Mouse (Mus musculus) midbrain, embryonic 10.5 days (tissue): ENCODE data around the gene Ntrk3. TPM values are rescaled to one million over a fixed set of nuclear protein-coding genes. Genes with fewer than 3 reads are reported as not detected.

Source experiments
- DNase-seq: peaks from one replicate; pipeline ENCODE4 v3.0.0-alpha.2; 2017; ENCODE audit warnings: low spot score
- H3K27ac ChIP-seq: fragments of 300-500 bp; sonication (generic); replicated peaks from 2 replicates; pipeline ENCODE4 v1.5.1; 2016; ENCODE audit warnings: mild to moderate bottlenecking
- H3K27me3 ChIP-seq: fragments of 300-500 bp; sonication (generic); 2 replicates; pipeline ENCODE4 v1.6.1; 2016; ENCODE audit warnings: low read depth, mild to moderate bottlenecking; ENCODE audit not compliant: poor library complexity, severe bottlenecking
- H3K36me3 ChIP-seq: fragments of 300-500 bp; sonication (generic); 2 replicates; pipeline ENCODE4 v1.6.1; 2016; ENCODE audit warnings: mild to moderate bottlenecking, moderate library complexity
- H3K4me1 ChIP-seq: fragments of 300-500 bp; sonication (generic); 2 replicates; pipeline ENCODE4 v1.6.1; 2016
- H3K4me3 ChIP-seq: fragments of 300-500 bp; sonication (generic); 2 replicates; pipeline ENCODE4 v1.5.1; 2016; ENCODE audit warnings: mild to moderate bottlenecking, moderate library complexity
- H3K9me3 ChIP-seq: fragments of 300-500 bp; sonication (generic); replicated peaks from 2 replicates; pipeline ENCODE4 v1.6.1; 2016; ENCODE audit warnings: mild to moderate bottlenecking
- WGBS: fragments of 180-500 bp; shearing (Covaris S2); methylation state at CpG from one replicate; pipeline ENCODE4 v1.1.7; 2016; 5-methylcytosine and 5-hydroxymethylcytosine counted together
- polyA plus RNA-seq: library from polyadenylated mRNA; unstranded; fragments of >200 nt; fragmentation: Nextera tagmentation; extraction: Ambion mirVana; gene quantifications from 2 replicates; pipeline ENCODE4 v1.2.1, GENCODE M21; 2016

The Ntrk3 gene
- polyA plus RNA-seq, 1 experiment from 2014 or later = 2.1 TPM

DNA sequence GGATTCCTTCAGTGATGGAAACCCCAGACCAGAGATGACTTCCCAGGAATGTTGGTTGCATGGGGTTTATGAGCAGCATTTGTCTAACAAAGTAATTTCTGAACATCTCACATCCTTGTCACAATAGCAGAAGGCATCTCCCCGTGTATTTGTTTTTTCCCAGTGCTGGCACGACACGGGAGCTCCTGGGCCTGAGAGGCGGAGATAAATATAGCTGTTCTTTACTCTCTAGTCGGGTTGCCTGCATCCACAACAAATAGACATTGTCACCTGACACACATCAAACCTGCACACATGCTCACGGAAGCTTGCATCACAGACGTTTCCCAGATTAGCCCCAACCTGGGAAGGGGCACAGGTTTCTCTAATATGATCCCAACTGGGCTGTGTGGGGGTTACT is 30.1 kb downstream of the Ntrk3 start:
- no peaks in the 10 kb centered on the region for H3K27me3 ChIP-seq
- no peak overlapping the region for H3K27ac ChIP-seq
- no peak overlapping the region for H3K4me3 ChIP-seq
- H3K4me1 ChIP-seq = no peaks in the 10 kb centered on the region
- no peaks in the 10 kb centered on the region for H3K36me3 ChIP-seq
- DNase-seq = no peak
- 86% methylated on average over 7 of the region's 7 CpGs for whole genome bisulfite sequencing
- no peaks in the 10 kb centered on the region for H3K9me3 ChIP-seq

DNA sequence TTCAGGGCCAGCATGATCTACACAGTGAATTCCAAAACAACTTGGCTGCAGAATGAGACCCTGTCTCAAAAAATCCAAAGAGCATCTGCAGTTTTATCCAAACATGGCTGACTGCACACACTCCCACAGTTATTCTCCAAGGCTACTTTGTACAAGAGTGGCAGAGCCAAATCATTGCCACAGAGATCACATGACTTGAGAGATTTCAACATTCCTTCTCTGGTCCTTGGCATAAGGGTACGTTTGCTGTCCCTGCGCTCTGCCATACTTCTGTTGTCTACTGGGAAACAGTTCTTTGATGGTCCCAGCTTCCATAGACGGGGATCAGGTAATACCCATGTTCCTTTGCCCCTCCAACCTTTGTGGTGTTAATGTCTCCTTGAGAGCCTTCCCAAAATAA is 30.7 kb downstream of the Ntrk3 start:
- no peaks in the 10 kb centered on the region for H3K9me3 ChIP-seq
- DNase-seq = no peak
- H3K4me3 ChIP-seq = no peak overlapping the region
- WGBS = 87% methylated on average over 3 of the region's 3 CpGs
- no peaks in the 10 kb centered on the region for H3K36me3 ChIP-seq
- no peak overlapping the region for H3K27ac ChIP-seq
- no peaks in the 10 kb centered on the region for H3K27me3 ChIP-seq
- no peaks in the 10 kb centered on the region for H3K4me1 ChIP-seq

GRCm38 (mm10) chr7:78702676-78703075 is 35.1 kb downstream of the Ntrk3 start:
- DNase-seq = no peak
- no peaks in the 10 kb centered on the region for H3K36me3 ChIP-seq
- 78% methylated on average over 6 of the region's 6 CpGs for WGBS
- H3K27me3 ChIP-seq = no peaks in the 10 kb centered on the region
- no peaks in the 10 kb centered on the region for H3K4me1 ChIP-seq
- H3K9me3 ChIP-seq = no peaks in the 10 kb centered on the region
- H3K4me3 ChIP-seq = no peak overlapping the region
- no peak overlapping the region for H3K27ac ChIP-seq

DNA sequence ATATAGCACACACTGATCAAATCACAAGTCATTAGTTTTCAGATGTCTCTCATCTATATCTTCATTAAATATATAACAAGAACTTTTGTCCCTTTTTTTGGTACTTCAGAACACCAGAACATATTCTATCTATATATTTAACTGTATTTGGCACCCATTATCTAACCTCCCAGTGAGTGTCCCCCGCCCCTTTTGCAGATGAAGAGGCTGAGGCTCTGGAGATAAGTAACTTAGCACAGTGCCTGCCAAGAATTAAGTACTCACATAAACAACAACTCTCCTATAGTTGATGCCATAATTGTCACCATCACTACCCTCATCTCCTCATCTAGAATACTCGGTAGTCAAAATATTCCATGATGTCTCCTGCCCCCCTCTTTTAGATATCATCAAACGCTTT is 42.6 kb downstream of the Ntrk3 start:
- no peaks in the 10 kb centered on the region for H3K27me3 ChIP-seq
- DNase-seq = no peak

DNA sequence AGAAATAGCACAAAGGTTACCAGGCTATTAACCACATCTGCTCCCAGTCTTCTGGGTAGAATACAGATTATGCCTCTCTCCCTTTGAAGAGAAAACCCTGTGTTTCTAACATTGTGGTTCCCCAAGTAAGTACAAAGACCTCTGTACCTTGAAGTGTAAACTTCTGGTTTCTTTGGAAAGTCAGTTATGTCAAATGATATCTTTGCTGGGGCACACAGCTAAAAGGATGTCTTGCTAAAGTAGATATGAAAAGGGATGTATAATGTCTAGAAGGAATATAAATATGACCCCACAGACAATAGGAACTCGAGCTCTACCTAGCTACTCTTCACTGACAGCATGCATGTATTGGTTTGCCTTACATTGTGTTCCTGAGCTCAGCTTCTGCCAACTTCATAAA is 44.7 kb downstream of the Ntrk3 start:
- 65% methylated on average over 1 of the region's 1 CpGs for WGBS
- DNase-seq = no peak
- Histone ChIP-seq H3K27me3 (no peaks in the 10 kb centered on the region), H3K9me3 (no peaks in the 10 kb centered on the region), H3K4me3 (no peak overlapping the region), H3K36me3 (no peaks in the 10 kb centered on the region), H3K4me1 (no peaks in the 10 kb centered on the region), H3K27ac (no peak overlapping the region)

More for the DNA sequence above, 42.6 kb downstream of the Ntrk3 start:
- no peaks in the 10 kb centered on the region for H3K36me3 ChIP-seq
- no peak overlapping the region for H3K4me3 ChIP-seq
- H3K27ac ChIP-seq = no peak overlapping the region
- no peaks in the 10 kb centered on the region for H3K9me3 ChIP-seq
- H3K4me1 ChIP-seq = no peaks in the 10 kb centered on the region
- WGBS = 84% methylated on average over 3 of the region's 3 CpGs

- Histone ChIP-seq H3K4me1 (no peaks in the 10 kb centered on the region), H3K27ac (no peak overlapping the region), H3K4me3 (no peak overlapping the region), H3K9me3 (no peaks in the 10 kb centered on the region), H3K36me3 (no peaks in the 10 kb centered on the region), H3K27me3 (no peaks in the 10 kb centered on the region)
- DNase-seq = no peak
- 66% methylated on average over 3 of the region's 3 CpGs for WGBS
These were observed 46.9 kb downstream of the Ntrk3 start for GRCm38 (mm10) chr7:78690956-78691355.

GRCm38 (mm10) chr7:78684943-78685342 is 52.9 kb downstream of the Ntrk3 start:
- no peaks in the 10 kb centered on the region for H3K27me3 ChIP-seq
- no peak overlapping the region for H3K4me3 ChIP-seq
- DNase-seq = no peak
- no peaks in the 10 kb centered on the region for H3K9me3 ChIP-seq
- no peaks in the 10 kb centered on the region for H3K4me1 ChIP-seq
- 79% methylated on average over 6 of the region's 6 CpGs for WGBS
- H3K36me3 ChIP-seq = no peaks in the 10 kb centered on the region
- H3K27ac ChIP-seq = no peak overlapping the region

GRCm38 (mm10) chr7:78680871-78681270 is 56.9 kb downstream of the Ntrk3 start:
- 77% methylated on average over 2 of the region's 2 CpGs for WGBS
- no peaks in the 10 kb centered on the region for H3K4me1 ChIP-seq
- H3K4me3 ChIP-seq = no peak overlapping the region
- H3K9me3 ChIP-seq = no peaks in the 10 kb centered on the region
- no peak for DNase-seq
- no peaks in the 10 kb centered on the region for H3K27me3 ChIP-seq
- no peaks in the 10 kb centered on the region for H3K36me3 ChIP-seq
- H3K27ac ChIP-seq = no peak overlapping the region

DNA sequence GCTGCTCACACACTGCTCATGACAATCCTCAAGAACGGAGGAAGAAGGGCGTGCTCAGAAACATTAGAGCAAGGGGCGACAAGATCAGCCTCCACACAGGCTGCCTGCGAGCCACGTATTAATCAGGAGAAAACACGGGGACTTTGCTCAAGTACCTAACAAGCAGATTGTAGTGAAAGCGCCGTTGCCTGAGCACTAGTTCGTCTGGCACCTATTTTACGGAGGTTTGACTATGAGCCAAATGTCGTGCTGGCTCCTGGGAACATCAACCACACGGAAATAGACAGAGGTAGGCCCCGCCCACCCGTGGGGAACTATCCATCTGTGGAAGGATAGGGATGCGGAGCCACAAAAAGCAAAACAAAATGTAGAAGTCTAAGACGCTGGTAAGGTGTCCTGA is 68.4 kb downstream of the Ntrk3 start:
- no peaks in the 10 kb centered on the region for H3K36me3 ChIP-seq
- no peaks in the 10 kb centered on the region for H3K27me3 ChIP-seq
- DNase-seq = no peak
- H3K9me3 ChIP-seq = no peaks in the 10 kb centered on the region
- H3K4me3 ChIP-seq = no peak overlapping the region
- H3K27ac ChIP-seq = no peak overlapping the region
- WGBS = 92% methylated on average over 16 of the region's 16 CpGs
- no peaks in the 10 kb centered on the region for H3K4me1 ChIP-seq

DNA sequence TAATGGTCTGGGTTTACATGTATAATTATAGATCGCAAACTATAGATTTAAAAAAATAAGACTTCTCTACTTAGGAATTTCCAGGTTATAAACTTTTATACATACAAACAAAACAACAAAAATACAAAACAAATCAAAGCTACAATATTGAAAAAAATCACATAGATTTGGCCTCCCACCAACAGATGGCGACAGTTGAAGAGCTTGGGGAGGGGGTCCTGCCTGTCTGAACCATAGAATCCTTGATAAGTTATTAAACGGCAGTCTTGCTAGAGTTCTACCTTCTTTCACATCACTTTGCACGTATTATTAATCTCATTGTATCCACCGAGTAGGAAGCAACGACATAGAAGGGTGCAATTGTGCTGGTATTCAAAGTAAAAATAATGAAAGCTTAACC is 68.9 kb downstream of the Ntrk3 start:
- no peaks in the 10 kb centered on the region for H3K4me1 ChIP-seq
- no peaks in the 10 kb centered on the region for H3K36me3 ChIP-seq
- no peak for DNase-seq
- H3K27ac ChIP-seq = no peak overlapping the region
- no peaks in the 10 kb centered on the region for H3K27me3 ChIP-seq
- no peak overlapping the region for H3K4me3 ChIP-seq
- no peaks in the 10 kb centered on the region for H3K9me3 ChIP-seq
- WGBS = 91% methylated on average over 6 of the region's 6 CpGs

DNA sequence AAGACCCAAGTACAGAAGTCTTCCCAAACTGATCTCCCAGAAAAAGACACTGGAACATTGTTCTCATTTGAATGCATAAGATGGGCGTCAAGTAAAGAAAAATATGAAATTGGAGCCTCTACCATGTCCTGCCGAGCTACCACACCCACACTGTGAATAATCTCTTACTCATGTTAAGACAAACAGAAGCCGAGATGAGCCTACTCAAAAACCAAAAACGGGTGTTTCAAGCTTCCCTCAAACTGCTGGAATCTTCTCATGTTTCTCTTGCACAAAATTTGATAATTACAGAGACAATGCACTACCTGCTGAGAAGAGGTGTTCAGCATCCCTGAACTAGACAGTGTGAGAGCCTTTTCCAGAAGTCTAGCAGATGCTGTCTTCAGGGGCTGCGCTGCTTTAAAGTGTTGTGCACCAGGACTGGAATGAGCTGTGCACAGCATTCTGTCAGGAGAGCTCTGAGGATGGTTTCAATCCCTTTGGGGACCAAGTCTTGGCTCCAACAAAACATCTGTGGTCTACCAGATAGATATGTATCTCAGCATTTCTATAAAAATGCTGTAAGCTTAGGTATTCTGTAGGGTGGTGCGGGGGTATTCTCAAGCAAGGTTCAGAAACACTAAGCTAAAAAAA is 69.7 kb downstream of the Ntrk3 start:
- H3K27me3 ChIP-seq = no peaks in the 10 kb centered on the region
- no peaks in the 10 kb centered on the region for H3K4me1 ChIP-seq
- H3K36me3 ChIP-seq = no peaks in the 10 kb centered on the region
- no peak overlapping the region for H3K27ac ChIP-seq
- DNase-seq = no peak
- H3K9me3 ChIP-seq = no peaks in the 10 kb centered on the region
- no peak overlapping the region for H3K4me3 ChIP-seq
- 89% methylated on average over 6 of the region's 6 CpGs for WGBS

DNA sequence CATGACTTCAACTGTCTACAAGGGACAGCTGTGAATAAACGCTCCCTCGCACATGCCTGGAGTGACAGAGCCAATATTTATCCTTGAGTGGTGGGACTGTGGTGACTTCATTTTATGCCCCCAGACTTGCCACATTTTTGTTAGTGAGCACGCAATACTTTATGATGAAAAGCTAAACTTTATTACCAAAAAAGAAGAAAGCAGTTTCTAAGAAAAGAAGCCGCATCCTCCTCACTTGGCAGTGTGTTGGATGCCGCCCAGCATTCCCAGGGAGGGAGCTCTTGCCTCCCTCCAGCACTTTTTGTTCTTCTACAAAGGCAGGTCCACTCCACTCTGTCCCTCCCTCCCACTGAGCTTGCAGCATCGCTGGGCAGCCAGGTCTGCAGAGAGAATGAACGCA is 77.0 kb downstream of the Ntrk3 start:
- Histone ChIP-seq H3K27ac (no peak overlapping the region), H3K4me3 (no peak overlapping the region), H3K9me3 (no peaks in the 10 kb centered on the region), H3K4me1 (peaks cover 8% of the 10 kb centered on the region), H3K36me3 (no peaks in the 10 kb centered on the region), H3K27me3 (no peaks in the 10 kb centered on the region)
- WGBS = 65% methylated on average over 7 of the region's 7 CpGs
- DNase-seq = no peak

- Histone ChIP-seq H3K4me3 (no peak overlapping the region), H3K36me3 (no peaks in the 10 kb centered on the region), H3K4me1 (peaks cover 8% of the 10 kb centered on the region), H3K9me3 (no peaks in the 10 kb centered on the region), H3K27ac (no peak overlapping the region), H3K27me3 (no peaks in the 10 kb centered on the region)
- WGBS = 93% methylated on average over 2 of the region's 2 CpGs
- DNase-seq = no peak
These were observed 78.0 kb downstream of the Ntrk3 start for GRCm38 (mm10) chr7:78659846-78660245.

GRCm38 (mm10) chr7:78658026-78658425 is 79.8 kb downstream of the Ntrk3 start:
- 59% methylated on average over 10 of the region's 10 CpGs for WGBS
- H3K36me3 ChIP-seq = no peaks in the 10 kb centered on the region

More at GRCm38 (mm10) chr7:78658026-78658425, 79.8 kb downstream of the Ntrk3 start:
- H3K4me3 ChIP-seq = no peak overlapping the region
- peaks cover 8% of the 10 kb centered on the region for H3K4me1 ChIP-seq
- H3K27me3 ChIP-seq = no peaks in the 10 kb centered on the region
- no peaks in the 10 kb centered on the region for H3K9me3 ChIP-seq
- peak; percentile 31 for DNase-seq
- H3K27ac ChIP-seq = peak overlapping the region; percentile 68
